Mouse (Mus musculus) central nervous system, embryonic 11.5 days (tissue): ENCODE measurements around the gene Aifm2. TPM values are rescaled to one million over a fixed set of nuclear protein-coding genes. Genes with fewer than 3 reads are reported as not detected.

Experiments used
- polyA plus RNA-seq: library from polyadenylated mRNA; depleted of rRNA; stranded (reverse); fragments of >200 nt; gene quantifications from 2 replicates; pipeline ENCODE4 v1.2.3, GENCODE M21; 2012; rRNA removed

Gene Aifm2
- polyA plus RNA-seq = 9.3 and 9.6 TPM in 2 replicates

DNA sequence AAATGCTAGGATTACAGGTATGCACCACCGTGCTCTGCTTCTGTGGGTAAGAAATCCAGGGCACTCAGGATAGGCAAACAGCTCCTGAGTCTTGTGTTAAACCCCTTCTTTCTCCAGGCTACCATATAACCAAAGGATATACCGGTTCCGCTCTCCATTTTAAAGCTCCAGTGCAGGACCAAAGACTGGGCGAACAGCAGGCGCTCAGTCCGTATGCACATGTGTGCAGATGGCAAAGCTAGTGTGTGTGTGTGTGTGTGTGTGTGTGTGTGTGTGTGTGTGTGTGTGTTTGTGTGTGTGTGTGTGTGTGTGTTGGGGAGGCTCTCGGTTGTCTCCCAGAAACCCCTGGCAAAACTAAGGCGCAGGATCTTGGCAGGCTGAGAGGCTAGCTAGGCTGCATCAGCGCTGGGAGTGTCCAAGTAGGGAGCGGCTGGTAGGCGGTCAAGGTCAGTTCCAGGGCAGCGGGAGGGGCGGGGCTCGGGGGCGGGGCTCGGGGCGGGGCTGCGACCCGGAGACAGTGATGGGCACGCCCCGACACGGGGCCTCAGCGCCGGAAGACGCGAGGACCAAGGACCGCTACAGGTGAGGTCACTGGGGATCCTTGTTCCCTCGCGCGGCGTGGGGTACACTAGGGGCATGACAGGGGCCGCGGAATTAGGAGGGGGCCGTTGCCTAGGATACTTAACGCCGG is at the start of gene Aifm2:
TSS of gene Aifm2 (plus strand) at position 493 of the 691 bp plus-strand sequence.

DNA sequence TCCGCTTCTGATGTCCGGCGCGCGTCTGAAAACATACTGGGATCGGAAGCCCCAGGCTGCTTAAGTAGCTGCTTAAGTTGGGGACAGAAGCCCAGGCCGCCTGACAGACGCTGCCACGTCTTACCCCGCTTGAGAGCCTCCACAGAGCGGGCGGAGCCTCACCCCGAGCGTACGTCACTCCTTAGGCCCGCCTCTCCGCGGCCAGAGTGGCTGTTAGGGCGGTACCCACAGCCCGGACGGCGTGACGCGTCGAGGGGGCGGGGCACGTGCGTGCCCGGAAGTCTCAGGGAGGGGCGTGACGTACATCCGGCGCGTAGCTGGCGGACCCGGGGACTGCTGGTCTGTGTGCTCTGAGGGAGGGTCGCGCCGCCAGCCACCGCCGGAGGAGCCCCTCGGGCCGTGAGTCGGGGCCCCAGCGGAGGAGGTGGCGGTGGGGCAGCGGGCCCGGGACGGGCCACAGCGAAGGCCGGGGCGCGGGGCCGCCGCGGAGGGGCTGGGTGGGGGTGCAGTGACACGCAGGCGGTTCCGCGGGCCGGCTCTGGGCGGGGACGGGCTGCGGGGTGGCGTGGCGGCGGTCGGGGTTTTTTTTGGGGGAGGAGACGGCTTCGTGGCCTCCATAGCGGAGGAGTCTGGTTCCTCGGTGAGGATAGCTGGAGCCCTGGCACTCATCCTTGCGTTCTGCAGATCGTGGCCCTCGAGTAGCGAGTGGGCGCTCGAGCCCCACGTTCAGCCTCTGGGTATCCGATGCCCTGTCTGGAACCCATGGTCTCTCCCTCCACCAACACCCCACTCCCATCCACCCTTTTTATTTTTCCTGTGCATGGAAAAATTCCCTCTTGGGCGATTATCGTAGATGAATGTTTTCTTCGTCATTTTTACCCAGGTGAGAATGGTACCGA is 34.8 kb upstream of the Aifm2 start, which contains the start of gene Sar1a:
TSS of gene Sar1a (plus strand) at position 285 of the 899 bp plus-strand sequence.

DNA sequence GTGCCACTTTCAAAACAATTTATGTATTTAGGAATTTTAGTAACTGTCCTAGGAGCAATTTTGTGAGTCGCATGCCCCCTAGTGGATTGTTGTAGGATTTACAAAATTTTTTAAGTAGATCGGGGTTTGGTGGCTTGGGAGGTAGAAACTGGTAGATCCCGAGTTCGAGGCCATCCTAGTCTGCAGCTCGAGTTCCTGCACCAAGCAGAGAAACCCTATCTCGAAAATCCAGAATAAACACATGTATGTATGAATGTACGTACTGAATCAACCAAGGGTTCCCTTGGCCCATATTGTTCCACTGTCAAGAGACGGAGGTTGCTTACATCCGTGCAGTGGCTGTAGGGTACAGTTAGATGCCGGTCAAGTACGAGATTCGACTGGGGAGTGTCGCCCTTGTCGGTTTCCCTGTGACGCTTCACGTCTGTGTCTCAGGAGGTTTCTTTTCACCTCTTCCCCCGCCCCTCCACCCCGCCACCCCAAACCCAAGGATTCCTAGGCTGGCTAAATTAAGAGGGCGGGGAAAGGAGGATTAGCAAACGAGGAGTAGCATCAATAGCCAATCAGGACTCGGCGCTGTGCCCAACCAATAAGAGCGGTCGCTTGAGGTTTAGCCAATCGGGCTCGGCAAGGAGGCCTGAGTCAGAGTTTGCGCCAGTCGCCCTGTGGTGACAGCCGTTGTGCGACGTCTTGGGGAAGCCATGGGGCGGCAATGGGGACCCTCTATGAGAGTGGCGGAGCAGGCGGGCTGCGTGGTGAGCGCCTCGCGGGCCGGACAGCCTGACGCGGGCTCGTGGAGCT is 20.0 kb upstream of the Aifm2 start, which contains the start of gene Tysnd1:
TSS of gene Tysnd1 (plus strand) at position 645 of the 801 bp plus-strand sequence.

DNA sequence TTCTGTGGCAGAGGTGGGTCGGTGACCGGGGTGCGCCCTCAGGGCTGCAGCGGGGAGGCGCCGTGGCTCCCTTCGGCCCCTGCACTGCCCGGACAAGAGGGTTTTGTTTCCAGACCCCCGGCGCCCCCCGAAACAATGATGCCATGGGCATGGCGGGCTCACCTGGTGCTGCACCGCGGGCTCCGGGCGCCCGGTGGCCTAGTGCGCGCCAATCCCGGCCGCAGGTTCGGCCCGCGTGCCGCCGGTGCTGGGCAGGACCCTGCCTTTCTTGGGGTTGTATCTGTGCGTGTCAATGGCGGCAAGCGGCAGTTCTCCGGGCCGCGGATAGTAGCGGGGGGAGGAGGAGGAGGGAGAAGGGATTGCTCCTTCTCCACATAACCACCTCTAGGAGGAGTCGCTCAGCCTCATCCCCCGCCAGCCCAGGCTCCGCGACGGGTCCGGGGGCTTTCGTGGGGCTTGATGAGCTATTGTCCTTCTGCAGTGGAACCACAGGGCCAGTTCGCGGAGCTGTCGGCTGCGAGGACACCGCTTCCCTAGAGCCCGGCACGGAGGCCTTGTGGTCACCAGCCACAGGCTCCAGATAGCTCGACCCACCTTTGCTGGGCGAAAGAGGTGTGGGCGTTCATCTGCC is 68.7 kb downstream of the Aifm2 start, which contains the start of gene H2afy2:
TSS of gene H2afy2 (minus strand) at position 527 of the 631 bp plus-strand sequence.

Other genes starting within 250 kb of the Aifm2 start
- 10.0 and 13.0 TPM in 2 replicates for gene Lrrc20, start 239.5 kb upstream of the Aifm2 start, polyA plus RNA-seq
- gene Npffr1, start 119.8 kb upstream of the Aifm2 start, polyA plus RNA-seq = 0.05 and 0.12 TPM in 2 replicates
- 167 and 272 TPM in 2 replicates for gene Ppa1, start 66.7 kb upstream of the Aifm2 start, polyA plus RNA-seq
- 110 and 137 TPM in 2 replicates for gene Sar1a, start 35.0 kb upstream of the Aifm2 start, polyA plus RNA-seq
- 34.4 and 45.3 TPM in 2 replicates for gene Tysnd1, start 19.7 kb upstream of the Aifm2 start, polyA plus RNA-seq
- 159 and 184 TPM in 2 replicates for gene H2afy2, start 68.9 kb downstream of the Aifm2 start, polyA plus RNA-seq